Mouse (Mus musculus): Measurements from ENCODE around the gene Rbm12. TPM values are rescaled to one million over a fixed set of nuclear protein-coding genes. Genes with fewer than 3 reads are reported as not detected.

Rbm12 gene
- polyA plus RNA-seq (2017; shearing (Covaris generic)) = 54.4 TPM

GRCm38 (mm10) chr2:156111358-156112079, at the start of gene Rbm12, which contains the start of gene Cpne1:
Gene Rbm12, minus strand, starts transcription at chr2:156111978.
Gene Cpne1, minus strand, starts transcription at chr2:156111965.

GRCm38 (mm10) chr2:156143953-156144724, 32.4 kb upstream of the Rbm12 start, which contains the start of the genes Romo1 and Nfs1:
Gene Romo1, plus strand, starts transcription at chr2:156144039.
Gene Nfs1, minus strand, starts transcription at chr2:156144186.

GRCm38 (mm10) chr2:156126992-156127391, 15.2 kb upstream of the Rbm12 start, which contains the start of gene Gm28036:
Gene Gm28036, minus strand, starts transcription at chr2:156127092.

GRCm38 (mm10) chr2:156065099-156066041, 46.4 kb downstream of the Rbm12 start, which contains the start of gene Spag4:
Gene Spag4, plus strand, starts transcription at chr2:156065175.

GRCm38 (mm10) chr2:156052816-156053215, 59.0 kb downstream of the Rbm12 start, which contains the start of gene Fer1l4:
Gene Fer1l4, minus strand, starts transcription at chr2:156052947.

Other genes with a start within 250 kb of the Rbm12 start
- gene Uqcc1, start 181.7 kb downstream of the Rbm12 start, polyA plus RNA-seq (2017; shearing (Covaris generic)) = 45.5 TPM
- gene Gm15557, start 171.2 kb downstream of the Rbm12 start, polyA plus RNA-seq (2017; shearing (Covaris generic)) = not detected
- gene Gdf5, start 166.6 kb downstream of the Rbm12 start, polyA plus RNA-seq (2017; shearing (Covaris generic)) = not detected
- gene Cep250, start 155.5 kb downstream of the Rbm12 start, polyA plus RNA-seq (2017; shearing (Covaris generic)) = 19.3 TPM
- gene 6430550D23Rik, start 104.0 kb downstream of the Rbm12 start, polyA plus RNA-seq (2017; shearing (Covaris generic)) = 2.7 TPM
- gene Ergic3, start 103.9 kb downstream of the Rbm12 start, polyA plus RNA-seq (2017; shearing (Covaris generic)) = 78.5 TPM
- not detected for gene Fer1l4, start 59.0 kb downstream of the Rbm12 start, polyA plus RNA-seq (2017; shearing (Covaris generic))
- 3.5 TPM for gene Spag4, start 46.8 kb downstream of the Rbm12 start, polyA plus RNA-seq (2017; shearing (Covaris generic))
- 64.8 TPM for gene Cpne1, start within 50 bp of the Rbm12 start, polyA plus RNA-seq (2017; shearing (Covaris generic))
- 24.9 TPM for gene Gm28036, start 15.1 kb upstream of the Rbm12 start, polyA plus RNA-seq (2017; shearing (Covaris generic))
- gene Romo1, start 32.1 kb upstream of the Rbm12 start, polyA plus RNA-seq (2017; shearing (Covaris generic)) = 119 TPM
- gene Nfs1, start 32.2 kb upstream of the Rbm12 start, polyA plus RNA-seq (2017; shearing (Covaris generic)) = 38.9 TPM
- gene Rbm39, start 68.3 kb upstream of the Rbm12 start, polyA plus RNA-seq (2017; shearing (Covaris generic)) = 1,761 TPM
- 97.4 TPM for gene Phf20, start 84.5 kb upstream of the Rbm12 start, polyA plus RNA-seq (2017; shearing (Covaris generic))
- 4.4 TPM for gene Cnbd2, start 200.3 kb upstream of the Rbm12 start, polyA plus RNA-seq (2017; shearing (Covaris generic))
- 97.1 TPM for gene Scand1, start 200.7 kb upstream of the Rbm12 start, polyA plus RNA-seq (2017; shearing (Covaris generic))